Mouse (Mus musculus): ENCODE measurements at regions not wholly inside any gene's neighbourhood (a gene's known extent, or its start where the extent isn't known, plus 50 kb on each side); places are given as distances from the start of the nearest gene placed in this dataset.

DNA sequence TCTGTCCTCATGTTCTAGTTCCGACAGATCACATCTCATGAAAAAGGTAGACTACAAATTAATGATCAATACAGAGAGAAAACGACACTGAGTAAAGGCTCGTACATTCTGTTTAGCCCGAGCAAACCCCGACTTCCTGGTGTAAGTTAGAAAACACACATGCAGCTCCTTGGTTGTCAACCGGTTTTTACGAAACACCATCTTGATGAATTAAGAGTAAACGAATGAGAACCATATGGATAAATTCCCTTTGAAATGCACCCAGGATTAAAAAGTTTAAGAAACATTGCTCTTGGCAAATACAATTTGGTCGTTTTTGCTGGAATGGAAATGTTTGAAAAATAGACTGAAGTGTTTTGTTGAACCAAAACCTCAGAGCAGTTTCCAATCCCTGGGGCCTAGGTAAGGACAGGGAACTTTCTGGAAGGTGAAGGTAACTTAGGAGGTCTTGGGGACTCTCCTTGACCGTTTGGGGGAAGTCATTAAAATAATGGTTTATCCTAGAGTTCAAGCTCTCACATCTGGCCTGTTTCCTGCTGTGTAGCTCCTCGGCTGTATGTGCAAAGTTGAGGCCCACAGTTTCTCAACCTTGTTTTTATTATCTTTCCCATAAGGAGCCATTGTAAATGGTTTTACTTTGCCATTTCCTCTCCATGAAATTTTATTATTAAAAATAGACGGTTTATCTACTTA, 579.3 kb upstream of the Nr5a2 start:
- no peak for TF ChIP-seq MAFK (IDR thresholded peaks at IDR 0.05; ENCODE audit: insufficient read depth, low read depth, low read length)
- TF ChIP-seq HCFC1 (IDR thresholded peaks at IDR 0.05; ENCODE audit: borderline replicate concordance, insufficient read depth, low read length) = no peak
- no peak for TF ChIP-seq ZC3H11A (IDR thresholded peaks at IDR 0.05; ENCODE audit: borderline replicate concordance, low read depth, low read length)
- no peak for TF ChIP-seq ZNF384 (IDR thresholded peaks at IDR 0.05; ENCODE audit: low read depth, low read length)

Measured in ES-E14 (cell line).